In the genomic region with DNA sequence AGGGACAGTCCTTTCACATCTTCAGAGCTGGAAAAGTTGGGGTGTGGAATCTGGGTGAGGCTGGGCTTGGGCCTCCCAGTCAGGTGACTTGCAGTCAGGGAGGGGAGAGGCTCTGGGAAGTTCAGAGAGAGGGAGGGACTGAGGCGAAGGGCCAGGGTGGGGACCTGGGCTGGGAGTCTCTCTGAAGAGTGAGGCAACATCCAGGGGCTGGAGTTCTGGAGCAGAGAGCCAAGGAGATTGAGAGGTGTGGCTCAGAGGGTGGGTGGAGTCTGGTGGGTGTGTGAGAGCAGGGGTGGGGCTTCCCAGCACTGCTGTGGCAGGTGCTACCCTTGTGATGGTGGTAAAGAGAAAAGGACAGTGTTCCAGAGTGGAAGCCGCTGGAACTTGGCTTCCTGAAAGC, we compare ENCODE assay signal across 8 mouse cellular contexts. TPM values are rescaled to one million over a fixed set of nuclear protein-coding genes. Genes with fewer than 3 reads are reported as not detected.
A peak's percentile ranks its signal among the peaks of the same experiment; 100 is the strongest.
DNase-seq lines count a peak whose midpoint lies in the region; ATAC-seq lines count a peak whose summit lies in the region.

No protein-coding gene starts in this region.

- peaks cover 40% of the 10 kb centered on the region for H3K4me1 ChIP-seq in liver, embryonic 13.5 days (replicated peaks)
- peaks cover 14% of the 10 kb centered on the region for H3K4me1 ChIP-seq in hindbrain, embryonic 14.5 days (replicated peaks; ENCODE audit: control insufficient read depth, insufficient read depth, low read length)

- no peak overlapping the region for H3K4me3 ChIP-seq in liver, embryonic 13.5 days (replicated peaks)
- no peak overlapping the region for H3K4me3 ChIP-seq in hindbrain, embryonic 14.5 days (replicated peaks; ENCODE audit: low read length)

- peak; percentile 25; the same call in 1 of the 2 replicates for ATAC-seq in liver, embryonic 13.5 days (ENCODE audit: low read depth)
- ATAC-seq in hindbrain, embryonic 14.5 days (ENCODE audit: low FRiP score): no peak

- no peaks in the 10 kb centered on the region for H3K36me3 ChIP-seq in liver, embryonic 13.5 days
- H3K36me3 ChIP-seq in hindbrain, embryonic 14.5 days (replicated peaks; ENCODE audit: control insufficient read depth, insufficient read depth): no peaks in the 10 kb centered on the region

- H3K27me3 ChIP-seq in liver, embryonic 13.5 days: peaks cover 47% of the 10 kb centered on the region
- H3K27me3 ChIP-seq in hindbrain, embryonic 14.5 days (ENCODE audit: control insufficient read depth, insufficient read depth, low read length): peaks cover 20% of the 10 kb centered on the region

- peak; percentile 54 for DNase-seq in ovary, adult 18-20 months (ENCODE audit: low spot score)
- no peak for DNase-seq in ovary, postnatal 14 days (ENCODE audit: low spot score)
- DNase-seq in heart, adult 18-20 months: peak; percentile 77 to 88
- no peak for DNase-seq in liver, embryonic 13.5 days
- DNase-seq in testis, postnatal 14 days (ENCODE audit: low spot score): peak; percentile 55
- no peak for DNase-seq in hindbrain, embryonic 14.5 days (ENCODE audit: low spot score)
- DNase-seq in natural killer cell, adult 2 months (ENCODE audit: low spot score in 2 of 2): no peak
- no peak for DNase-seq in thymus, postnatal 10 days (ENCODE audit: low spot score in 2 of 2)

- H3K27ac ChIP-seq in liver, embryonic 13.5 days: no peak overlapping the region
- H3K27ac ChIP-seq in hindbrain, embryonic 14.5 days: no peak overlapping the region

- no peak overlapping the region for H3K9ac ChIP-seq in liver, embryonic 13.5 days
- no peak overlapping the region for H3K9ac ChIP-seq in hindbrain, embryonic 14.5 days

- H3K4me2 ChIP-seq in liver, embryonic 13.5 days: no peak overlapping the region
- H3K4me2 ChIP-seq in hindbrain, embryonic 14.5 days (replicated peaks): no peak overlapping the region

- WGBS in liver, embryonic 13.5 days (ENCODE audit: insufficient replicate concordance): 37% methylated on average over 2 of the region's 2 CpGs
- WGBS in hindbrain, embryonic 14.5 days: 46% methylated on average over 2 of the region's 2 CpGs

- no peaks in the 10 kb centered on the region for H3K9me3 ChIP-seq in liver, embryonic 13.5 days (replicated peaks)
- H3K9me3 ChIP-seq in hindbrain, embryonic 14.5 days (ENCODE audit: control insufficient read depth, low read length): no peaks in the 10 kb centered on the region

RNA-seq across cellular contexts. Expression of gene Socs3, which starts 35.7 kb away (rescaled TPM):
- 1 to 10 TPM; 3.2 to 3.5 TPM for total RNA-seq in heart, adult 18-20 months (2021)
- 6.7 and 6.9 TPM in 2 replicates for polyA plus RNA-seq in liver, embryonic 13.5 days (2015; fragmentation: Nextera tagmentation; extraction: Ambion mirVana)
- 2.9 and 3.0 TPM in 2 replicates for polyA plus RNA-seq in hindbrain, embryonic 14.5 days (2014; fragmentation: Nextera tagmentation; extraction: Ambion mirVana)

RNA-seq across cellular contexts. Expression of gene Pgs1, which starts 51.9 kb away (rescaled TPM):
- 10 to 100 TPM; 17.0 to 18.8 TPM for total RNA-seq in heart, adult 18-20 months (2021)
- polyA plus RNA-seq in liver, embryonic 13.5 days (2015; fragmentation: Nextera tagmentation; extraction: Ambion mirVana): 18.1 and 19.4 TPM in 2 replicates
- polyA plus RNA-seq in hindbrain, embryonic 14.5 days (2014; fragmentation: Nextera tagmentation; extraction: Ambion mirVana): 48.1 and 56.4 TPM in 2 replicates

Comparison
In these comparisons a context has a peak if more than half of its experiments do, and no peak if none do; other contexts are left out.
1. DNase-seq: peak in ovary, adult 18-20 months (single experiment), heart, adult 18-20 months (2 of 2) and testis, postnatal 14 days (single experiment); none in ovary, postnatal 14 days (single experiment), liver, embryonic 13.5 days (single experiment), hindbrain, embryonic 14.5 days (single experiment), natural killer cell, adult 2 months (0 of 2) and thymus, postnatal 10 days (0 of 2).